Comparison of ENCODE assay signal across 18 mouse cellular contexts in the genomic region with DNA sequence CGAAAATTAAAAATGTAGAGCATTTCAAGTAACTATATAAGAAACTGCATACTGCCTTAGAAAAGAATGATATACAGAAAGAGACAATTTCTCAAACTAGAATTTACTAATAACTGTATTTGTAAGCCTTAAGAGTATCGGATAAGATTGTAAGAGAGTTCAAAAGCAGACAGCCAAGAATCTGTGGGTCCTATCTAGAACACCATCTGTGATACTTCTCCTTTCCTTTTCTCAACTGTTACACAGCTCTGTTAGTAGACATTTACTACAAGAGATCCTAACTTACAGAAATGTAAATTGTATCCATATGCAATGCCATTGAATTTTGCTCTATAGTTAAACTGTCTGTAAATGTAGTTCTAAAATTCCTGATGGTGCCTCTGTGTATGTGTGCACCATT.
"Had no signal": no experiment of that assay in that cellular context is flagged by ENCODE, and none has a peak within 500 bp of the region (broad histone marks: within the 10 kb centered on the region; RNA-seq: fewer than 3 reads in every experiment).

No protein-coding gene starts in this region.

- H3K9ac ChIP-seq: lung, embryonic 14.5 days; midbrain, embryonic 12.5 days; neural tube, embryonic 13.5 days; neural tube, embryonic 15.5 days had no signal

- ATAC-seq: midbrain, embryonic 16.5 days had no signal

- H3K4me1 ChIP-seq: midbrain, embryonic 10.5 days; midbrain, embryonic 12.5 days; neural tube, embryonic 13.5 days; neural tube, embryonic 15.5 days had no signal

- H3K27me3 ChIP-seq: midbrain, embryonic 12.5 days; neural tube, embryonic 13.5 days; neural tube, embryonic 15.5 days had no signal

- H3K27ac ChIP-seq: midbrain, embryonic 10.5 days; midbrain, embryonic 12.5 days; neural tube, embryonic 13.5 days; neural tube, embryonic 15.5 days had no signal

- H3K36me3 ChIP-seq: midbrain, embryonic 10.5 days; midbrain, embryonic 12.5 days; neural tube, embryonic 13.5 days; neural tube, embryonic 15.5 days had no signal

- H3K9me3 ChIP-seq: midbrain, embryonic 10.5 days; midbrain, embryonic 12.5 days; neural tube, embryonic 13.5 days; neural tube, embryonic 15.5 days had no signal

- DNase-seq: lung, embryonic 14.5 days; lung, postnatal 10 days; lung, postnatal 4 days; midbrain, embryonic 14.5 days; retina, postnatal 1 day; right cerebral cortex, adult 18-20 months; right cerebral cortex, postnatal 25 days; right cerebral cortex, postnatal 4 days; spleen, adult 18-20 months; thymus, adult 18-20 months; thymus, postnatal 14 days; thymus, postnatal 36 days had no signal

- H3K4me3 ChIP-seq: midbrain, embryonic 10.5 days; midbrain, embryonic 12.5 days; myocyte; neural tube, embryonic 13.5 days; neural tube, embryonic 15.5 days had no signal
